Mouse (Mus musculus): Measurements from ENCODE around the gene Col8a2. TPM values are rescaled to one million over a fixed set of nuclear protein-coding genes. Genes with fewer than 3 reads are reported as not detected.

The Col8a2 gene
- total RNA-seq, 1 experiment from 2014 or later: 2.9 TPM

GRCm38 (mm10) chr4:126331751-126332150 lies 45.2 kb downstream of the Col8a2 start:
- no peak for DNase-seq

- DNase-seq: peak; percentile 52
Observed at GRCm38 (mm10) chr4:126332358-126332757, 45.8 kb downstream of the Col8a2 start.

- DNase-seq: no peak
Observed at GRCm38 (mm10) chr4:126339461-126339860, 52.9 kb downstream of the Col8a2 start.

GRCm38 (mm10) chr4:126343451-126343850 lies 56.9 kb downstream of the Col8a2 start:
- no peak for DNase-seq

- DNase-seq: no peak
Observed at GRCm38 (mm10) chr4:126360069-126360468, 73.5 kb downstream of the Col8a2 start.

Other genes starting within 250 kb of the Col8a2 start
- gene Mrps15, start 239.9 kb upstream of the Col8a2 start, total RNA-seq (2021): 77.6 and 79.9 TPM in 2 replicates
- gene Oscp1, start 228.2 kb upstream of the Col8a2 start, total RNA-seq (2021): 5.2 and 5.8 TPM in 2 replicates
- gene Lsm10, start 190.2 kb upstream of the Col8a2 start, total RNA-seq (2021): 17.9 and 20.6 TPM in 2 replicates
- gene Stk40, start 182.8 kb upstream of the Col8a2 start, total RNA-seq (2021): 39.2 and 48.2 TPM in 2 replicates
- 27.6 and 32.3 TPM in 2 replicates for gene Eva1b, start 139.0 kb upstream of the Col8a2 start, total RNA-seq (2021)
- gene Sh3d21, start 123.3 kb upstream of the Col8a2 start, total RNA-seq (2021): 3.7 and 4.8 TPM in 2 replicates
- gene Thrap3, start 84.0 kb upstream of the Col8a2 start, total RNA-seq (2021): 190 and 212 TPM in 2 replicates
- 53.4 and 67.3 TPM in 2 replicates for gene Map7d1, start 30.4 kb upstream of the Col8a2 start, total RNA-seq (2021)
- 70.8 and 75.6 TPM in 2 replicates for gene Trappc3, start 24.5 kb upstream of the Col8a2 start, total RNA-seq (2021)
- gene Adprhl2, start 34.9 kb downstream of the Col8a2 start, total RNA-seq (2021): 27.3 and 34.9 TPM in 2 replicates
- 2.4 and 3.3 TPM in 2 replicates for gene Tekt2, start 38.9 kb downstream of the Col8a2 start, total RNA-seq (2021)
- gene Ago3, start 142.8 kb downstream of the Col8a2 start, total RNA-seq (2021): 19.3 and 20.8 TPM in 2 replicates
- gene Ago1, start 181.8 kb downstream of the Col8a2 start, total RNA-seq (2021): 27.5 and 29.3 TPM in 2 replicates
- 4.3 and 5.9 TPM in 2 replicates for gene Ago4, start 246.7 kb downstream of the Col8a2 start, total RNA-seq (2021)

Measured in adrenal gland, postnatal 14 days (tissue).